Mouse (Mus musculus) stomach, postnatal 0 days (tissue): ENCODE data around the gene Smarca2.

Source experiments
- CTCF ChIP-seq: IDR thresholded peaks from 2 replicates; pipeline ENCODE4 v1.5.1; 2016; ENCODE audit warnings: antibody characterized with exemption, low read depth, mild to moderate bottlenecking, moderate library complexity
- EP300 ChIP-seq: optimal IDR thresholded peaks from 2 replicates; pipeline ENCODE3; 2016; ENCODE audit warnings: antibody characterized with exemption

DNA sequence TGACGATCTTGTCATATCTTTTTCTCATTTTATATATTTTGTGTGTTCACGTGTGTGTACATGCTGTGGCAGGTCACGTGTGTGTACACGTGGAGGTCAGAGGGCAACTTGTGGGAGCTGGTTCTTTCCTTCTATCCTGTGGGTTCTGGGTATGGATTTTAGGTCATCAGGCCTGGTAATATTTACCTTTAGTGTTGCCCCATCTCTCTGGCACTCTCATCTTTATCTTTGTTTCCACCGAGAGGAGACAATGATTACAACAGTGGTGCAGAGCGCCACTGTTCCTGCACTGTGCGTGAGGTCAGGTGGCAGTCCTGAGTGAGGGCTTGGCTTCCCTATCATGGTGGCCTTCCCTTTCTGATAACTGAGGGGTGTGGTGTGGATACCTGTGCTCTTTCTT lies 160.6 kb downstream of the Smarca2 start:
- TF ChIP-seq CTCF (no peak), EP300 (no peak)
